ENCODE assay signal across 9 mouse cellular contexts in genomic region chr3:135630430-135631095, GRCm38 (mm10).
DNase-seq lines count a peak whose midpoint lies in the region; ATAC-seq lines count a peak whose summit lies in the region.
"Had no signal": no experiment of that assay in that cellular context is flagged by ENCODE, and none has a peak within 500 bp of the region (broad histone marks: within the 10 kb centered on the region; RNA-seq: fewer than 3 reads in every experiment).

No protein-coding gene starts in this region.

- ATAC-seq in kidney, embryonic 14.5 days (ENCODE audit: low FRiP score, low TSS enrichment): no peak
- ATAC-seq in forebrain, embryonic 14.5 days: peak; percentile 54; the same call in 1 of the 2 replicates

- H3K4me1 ChIP-seq in kidney, embryonic 14.5 days (ENCODE audit: control insufficient read depth, insufficient read depth, low read length): 0 out of 2 replicates have a peak, but pooled peaks cover 4% of the 10 kb centered on the region
- no peaks in the 10 kb centered on the region for H3K4me1 ChIP-seq in forebrain, embryonic 14.5 days (ENCODE audit: control insufficient read depth, insufficient read depth, low read length)
- H3K4me1 ChIP-seq: midbrain, embryonic 12.5 days had no signal

- DNase-seq in kidney, adult 18-20 months: peak; percentile 22
- peak; percentile 58 for DNase-seq in ZHBTc4 (ENCODE audit: low read depth, low spot score)
- DNase-seq in forebrain, embryonic 14.5 days (ENCODE audit: low spot score): no peak
- peak; percentile 39 for DNase-seq in lung, postnatal 36 days
- DNase-seq in urinary bladder, postnatal 4 days (ENCODE audit: low spot score in 2 of 2): no peak
- DNase-seq in urinary bladder, postnatal 36 days (ENCODE audit: low spot score in 2 of 2): no peak
- DNase-seq in heart, postnatal 10 days: no peak

- 82% methylated on average over 21 of the region's 21 CpGs for WGBS in kidney, embryonic 14.5 days
- 61% methylated on average over 21 of the region's 21 CpGs for WGBS in forebrain, embryonic 14.5 days

- H3K27me3 ChIP-seq in kidney, embryonic 14.5 days (ENCODE audit: control insufficient read depth, insufficient read depth, low read length): no peaks in the 10 kb centered on the region
- H3K27me3 ChIP-seq in forebrain, embryonic 14.5 days (replicated peaks; ENCODE audit: control insufficient read depth, insufficient read depth, low read length): no peaks in the 10 kb centered on the region
- H3K27me3 ChIP-seq: midbrain, embryonic 12.5 days had no signal

- H3K36me3 ChIP-seq in kidney, embryonic 14.5 days (ENCODE audit: control insufficient read depth, insufficient read depth, low read length): peaks cover 6% of the 10 kb centered on the region; the same call in 1 of the 2 replicates
- H3K36me3 ChIP-seq in forebrain, embryonic 14.5 days (ENCODE audit: control insufficient read depth, insufficient read depth, low read length): no peaks in the 10 kb centered on the region

- H3K9me3 ChIP-seq in kidney, embryonic 14.5 days (ENCODE audit: control insufficient read depth, low read length): no peaks in the 10 kb centered on the region
- no peaks in the 10 kb centered on the region for H3K9me3 ChIP-seq in forebrain, embryonic 14.5 days (replicated peaks; ENCODE audit: control insufficient read depth, low read length)
- H3K9me3 ChIP-seq: midbrain, embryonic 12.5 days had no signal

- no peak overlapping the region for H3K9ac ChIP-seq in kidney, embryonic 14.5 days (ENCODE audit: low read depth, low read length)
- H3K9ac ChIP-seq in forebrain, embryonic 14.5 days (ENCODE audit: low read length): no peak overlapping the region
- H3K9ac ChIP-seq: midbrain, embryonic 12.5 days had no signal

- H3K27ac ChIP-seq in kidney, embryonic 14.5 days (ENCODE audit: low read depth, low read length): no peak overlapping the region
- H3K27ac ChIP-seq in forebrain, embryonic 14.5 days (ENCODE audit: low read depth, low read length): no peak overlapping the region
- H3K27ac ChIP-seq: midbrain, embryonic 12.5 days had no signal

- H3K4me2 ChIP-seq in kidney, embryonic 14.5 days (replicated peaks; ENCODE audit: low read depth, low read length): no peak overlapping the region
- H3K4me2 ChIP-seq in forebrain, embryonic 14.5 days (ENCODE audit: low read length): no peak overlapping the region
- H3K4me2 ChIP-seq: midbrain, embryonic 12.5 days had no signal

- H3K4me3 ChIP-seq in kidney, embryonic 14.5 days (ENCODE audit: low read length): no peak overlapping the region
- H3K4me3 ChIP-seq in forebrain, embryonic 14.5 days (ENCODE audit: low read depth, low read length): no peak overlapping the region
- H3K4me3 ChIP-seq: midbrain, embryonic 12.5 days had no signal

- intact Hi-C loops in heart, postnatal 10 days (cut with DNase I): loop anchor here (2.0 kb wide), 1 partner anchor 82 kb away; no protein-coding TSS in a partner anchor

Comparison
In these comparisons a context has a peak if more than half of its experiments do, and no peak if none do; other contexts are left out.
1. DNase-seq: peak in kidney, adult 18-20 months (single experiment), ZHBTc4 (single experiment) and lung, postnatal 36 days (single experiment); none in forebrain, embryonic 14.5 days (single experiment), urinary bladder, postnatal 4 days (0 of 2), urinary bladder, postnatal 36 days (0 of 2) and heart, postnatal 10 days (0 of 2).